Mouse (Mus musculus): Measurements from ENCODE around the gene Arhgef38. TPM values are rescaled to one million over a fixed set of nuclear protein-coding genes. Genes with fewer than 3 reads are reported as not detected.

The Arhgef38 gene
- polyA plus RNA-seq, 1 experiment from 2014 or later: not detected

DNA sequence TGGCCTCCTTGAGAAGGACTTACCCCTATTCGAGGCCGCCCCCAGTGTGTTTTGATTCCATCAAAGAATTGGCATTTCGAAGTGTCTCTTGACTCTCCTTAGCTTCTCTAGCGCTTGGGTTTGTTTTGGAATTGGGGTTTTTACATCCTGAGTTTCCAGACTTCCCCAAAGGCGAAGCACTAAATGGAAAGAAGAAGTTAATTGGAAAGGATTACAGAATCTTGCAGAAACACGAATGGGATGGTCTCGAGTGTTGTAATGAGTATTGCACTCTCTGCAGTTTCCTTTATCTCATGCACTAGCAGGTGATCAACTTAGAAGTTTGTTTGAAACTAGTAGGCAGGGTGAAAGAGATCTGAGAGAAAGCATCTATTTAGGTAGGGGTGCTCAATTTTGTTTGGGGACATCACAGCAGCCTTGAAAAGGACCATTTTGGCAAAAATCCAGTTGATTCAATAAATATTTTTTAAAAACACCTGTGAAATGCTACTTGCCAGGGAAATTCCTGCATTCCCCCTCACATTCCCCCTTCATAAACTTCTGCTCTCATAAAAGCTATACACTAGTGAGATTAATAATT lies 142.4 kb downstream of the Arhgef38 start:
- WGBS: 2% methylated on average over 7 of the region's 7 CpGs
- Histone ChIP-seq H3K9ac (replicated peaks; ENCODE audit: low read depth, low read length) (peak overlapping the region; percentile 67), H3K4me2 (ENCODE audit: low read depth, low read length) (peak overlapping the region; percentile 68), H3K36me3 (ENCODE audit: control insufficient read depth, insufficient read depth, low read length) (no peaks in the 10 kb centered on the region), H3K9me3 (ENCODE audit: control insufficient read depth, low read length) (no peaks in the 10 kb centered on the region), H3K27ac (ENCODE audit: low read depth, low read length) (peak overlapping the region; percentile 91), H3K4me3 (ENCODE audit: low read depth, low read length) (peak overlapping the region; percentile 63), H3K27me3 (ENCODE audit: control insufficient read depth, insufficient read depth, low read length) (no peaks in the 10 kb centered on the region), H3K4me1 (ENCODE audit: control insufficient read depth, insufficient read depth, low read length) (peaks cover 12% of the 10 kb centered on the region; the same call in 1 of the 2 replicates)
- ATAC-seq (ENCODE audit: low read depth): no peak

DNA sequence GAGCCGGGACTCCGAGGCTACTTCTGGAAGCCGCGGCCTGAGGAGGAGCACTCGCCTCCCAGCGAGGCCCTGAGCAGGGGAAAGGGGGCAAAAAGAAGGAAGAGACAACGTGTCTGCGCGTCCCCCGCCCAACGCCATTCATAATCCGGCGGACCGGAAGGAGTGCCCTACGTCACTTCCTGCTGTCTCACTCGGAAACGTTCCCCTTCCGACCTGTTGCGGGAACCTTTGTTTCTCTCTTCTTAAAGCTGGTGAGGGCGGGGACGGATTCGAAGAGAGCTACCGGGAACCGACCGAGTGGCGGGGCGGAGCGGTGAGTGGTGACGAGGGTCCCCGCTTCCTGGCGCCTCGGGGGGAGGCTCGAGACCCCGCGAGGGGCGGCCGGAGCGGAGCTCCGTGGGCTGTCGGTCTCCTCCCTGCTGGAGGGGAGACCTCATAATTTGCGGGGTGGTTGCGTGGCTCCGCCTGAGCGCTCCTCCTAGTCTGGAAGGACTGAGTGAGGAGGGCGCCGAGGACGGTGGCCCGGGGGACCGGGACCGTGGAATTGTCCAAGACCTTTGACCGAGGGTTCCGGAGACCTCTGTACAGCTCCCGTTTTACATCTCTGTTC lies 143.0 kb downstream of the Arhgef38 start, which contains the start of the genes Ints12 and Gstcd:
TSS of gene Ints12 (plus strand) at position 177 of the 610 bp plus-strand sequence.
TSS of gene Gstcd (minus strand) at position 370 of the 610 bp plus-strand sequence.
- H3K9me3 ChIP-seq (ENCODE audit: control insufficient read depth, low read length): no peaks in the 10 kb centered on the region

DNA sequence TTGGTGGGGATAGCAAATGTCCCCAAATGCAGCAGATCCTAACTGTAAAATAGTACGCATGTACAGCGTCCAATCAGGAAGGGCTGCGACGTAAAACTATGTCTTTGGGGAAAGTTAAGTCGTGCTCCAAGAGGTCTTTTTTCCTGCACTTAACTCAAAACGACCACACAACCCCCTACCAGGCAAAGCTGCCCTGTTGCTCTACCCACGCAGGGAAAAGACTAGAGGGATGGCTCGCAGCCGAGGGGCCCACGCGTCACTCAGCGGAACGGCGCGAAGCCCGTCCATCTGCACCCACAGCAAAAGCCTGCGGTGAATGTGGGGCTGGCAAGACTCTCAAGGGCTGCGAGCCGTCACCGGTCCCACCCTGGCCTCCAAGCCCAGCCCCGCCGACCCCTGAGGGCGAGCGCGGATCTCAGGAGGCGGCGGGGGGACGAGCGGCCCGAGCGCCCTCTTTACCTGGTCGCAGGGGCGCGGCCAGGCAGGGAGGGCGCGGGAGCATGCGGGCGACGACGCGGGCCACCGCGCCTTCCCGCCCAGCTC lies 143.6 kb downstream of the Arhgef38 start:
- H3K9me3 ChIP-seq (ENCODE audit: control insufficient read depth, low read length): no peaks in the 10 kb centered on the region
- H3K4me2 ChIP-seq (ENCODE audit: low read depth, low read length): peak overlapping the region; percentile 60
- peak overlapping the region; percentile 63 for H3K4me3 ChIP-seq (ENCODE audit: low read depth, low read length)
- H3K36me3 ChIP-seq (ENCODE audit: control insufficient read depth, insufficient read depth, low read length): no peaks in the 10 kb centered on the region
- H3K27me3 ChIP-seq (ENCODE audit: control insufficient read depth, insufficient read depth, low read length): no peaks in the 10 kb centered on the region
- H3K9ac ChIP-seq (replicated peaks; ENCODE audit: low read depth, low read length): peak overlapping the region; percentile 67
- under 1% methylated on average over 44 of the region's 44 CpGs for WGBS
- H3K4me1 ChIP-seq (ENCODE audit: control insufficient read depth, insufficient read depth, low read length): peaks cover 12% of the 10 kb centered on the region; the same call in 1 of the 2 replicates
- ATAC-seq (ENCODE audit: low read depth): peak; percentile 85
- H3K27ac ChIP-seq (ENCODE audit: low read depth, low read length): peak overlapping the region; percentile 91

More for the DNA sequence above, 143.0 kb downstream of the Arhgef38 start, which contains the start of the genes Ints12 and Gstcd:
- Histone ChIP-seq H3K27me3 (ENCODE audit: control insufficient read depth, insufficient read depth, low read length) (no peaks in the 10 kb centered on the region), H3K4me3 (ENCODE audit: low read depth, low read length) (peak within 1 kb of the TSS; percentile 63), H3K27ac (ENCODE audit: low read depth, low read length) (peak within 1 kb of the TSS; percentile 91), H3K4me2 (ENCODE audit: low read depth, low read length) (peak within 1 kb of the TSS; percentile 68), H3K9ac (replicated peaks; ENCODE audit: low read depth, low read length) (peak within 1 kb of the TSS; percentile 67), H3K36me3 (ENCODE audit: control insufficient read depth, insufficient read depth, low read length) (no peaks in the 10 kb centered on the region), H3K4me1 (ENCODE audit: control insufficient read depth, insufficient read depth, low read length) (peaks cover 12% of the 10 kb centered on the region; the same call in 1 of the 2 replicates)
- under 1% methylated on average over 53 of the region's 53 CpGs for WGBS
- ATAC-seq (ENCODE audit: low read depth): peak; percentile 98

DNA sequence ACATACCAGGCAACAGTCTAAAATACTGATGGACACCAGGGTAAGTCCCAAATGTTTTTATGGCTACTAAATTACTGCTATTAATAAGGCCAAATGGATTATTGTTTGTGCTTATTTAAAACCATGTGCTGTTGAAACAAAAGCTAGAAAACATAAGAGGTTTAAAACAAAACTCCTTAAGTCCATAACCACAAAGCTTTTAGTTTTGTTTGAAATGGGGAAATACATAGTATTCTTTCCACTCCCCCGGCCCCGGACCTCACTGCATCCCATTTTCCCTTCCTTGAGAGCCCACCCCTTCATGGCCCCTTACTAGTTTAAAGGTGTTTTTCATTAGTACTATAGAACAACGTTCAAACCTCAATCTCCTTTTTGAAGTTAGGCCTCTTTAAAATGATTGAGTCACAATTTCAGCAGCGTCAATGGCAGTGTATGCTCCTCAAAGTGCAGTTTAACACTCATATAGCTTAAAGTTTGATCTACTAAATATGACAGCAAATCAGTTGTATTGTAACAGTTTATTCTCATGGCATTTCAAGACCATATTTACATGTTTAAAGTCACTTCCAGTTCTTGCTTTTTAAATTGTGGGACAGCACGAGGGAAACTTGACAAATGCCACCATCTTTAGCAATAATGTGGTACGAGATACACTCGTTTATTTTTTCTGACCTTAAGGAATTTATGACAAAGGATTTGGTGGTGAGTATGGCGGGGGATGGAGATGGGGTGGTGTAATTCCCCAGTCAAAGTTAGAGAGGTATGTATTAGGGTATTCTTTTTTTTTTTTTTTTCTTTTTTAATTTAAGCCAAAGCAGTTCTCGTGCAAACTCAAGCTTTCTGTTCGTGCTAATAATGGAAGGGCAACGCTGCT lies 144.3 kb downstream of the Arhgef38 start:
- peak overlapping the region; percentile 67 for H3K9ac ChIP-seq (replicated peaks; ENCODE audit: low read depth, low read length)
- 10% methylated on average over 11 of the region's 11 CpGs for WGBS
- peak overlapping the region; percentile 63 for H3K4me3 ChIP-seq (ENCODE audit: low read depth, low read length)
- H3K27ac ChIP-seq (ENCODE audit: low read depth, low read length): peak overlapping the region; percentile 91
- H3K4me1 ChIP-seq (ENCODE audit: control insufficient read depth, insufficient read depth, low read length): peaks cover 12% of the 10 kb centered on the region; the same call in 1 of the 2 replicates
- no peaks in the 10 kb centered on the region for H3K36me3 ChIP-seq (ENCODE audit: control insufficient read depth, insufficient read depth, low read length)
- no peaks in the 10 kb centered on the region for H3K27me3 ChIP-seq (ENCODE audit: control insufficient read depth, insufficient read depth, low read length)
- no peak for ATAC-seq (ENCODE audit: low read depth)
- peak overlapping the region; percentile 60 for H3K4me2 ChIP-seq (ENCODE audit: low read depth, low read length)
- no peaks in the 10 kb centered on the region for H3K9me3 ChIP-seq (ENCODE audit: control insufficient read depth, low read length)

DNA sequence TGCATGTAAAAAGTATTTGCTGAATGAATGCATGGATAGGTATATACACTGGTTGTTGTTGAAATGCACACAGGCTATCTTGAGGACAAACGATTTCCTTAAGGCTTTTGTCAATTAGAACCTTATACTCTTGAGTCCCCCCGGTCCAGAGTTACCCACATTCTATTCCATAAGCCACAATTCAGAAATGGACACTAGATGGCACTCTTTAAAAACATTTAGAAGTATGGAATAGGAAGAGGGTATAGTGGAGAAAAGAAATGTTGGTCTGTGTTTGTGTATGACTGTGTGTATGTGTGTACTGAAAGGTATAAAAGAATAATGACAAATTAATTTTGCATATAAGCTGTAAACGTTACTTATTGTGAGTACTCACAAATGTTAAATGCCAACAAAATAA lies 148.9 kb downstream of the Arhgef38 start:
- Histone ChIP-seq H3K27ac (ENCODE audit: low read depth, low read length) (no peak overlapping the region), H3K9me3 (ENCODE audit: control insufficient read depth, low read length) (no peaks in the 10 kb centered on the region), H3K27me3 (ENCODE audit: control insufficient read depth, insufficient read depth, low read length) (no peaks in the 10 kb centered on the region), H3K4me1 (ENCODE audit: control insufficient read depth, insufficient read depth, low read length) (no peaks in the 10 kb centered on the region), H3K4me2 (ENCODE audit: low read depth, low read length) (no peak overlapping the region), H3K9ac (replicated peaks; ENCODE audit: low read depth, low read length) (no peak overlapping the region), H3K36me3 (ENCODE audit: control insufficient read depth, insufficient read depth, low read length) (peaks cover 3% of the 10 kb centered on the region; the same call in 1 of the 2 replicates), H3K4me3 (ENCODE audit: low read depth, low read length) (no peak overlapping the region)
- WGBS: 71% methylated on average over 3 of the region's 3 CpGs
- peak; percentile 84 for ATAC-seq (ENCODE audit: low read depth)

DNA sequence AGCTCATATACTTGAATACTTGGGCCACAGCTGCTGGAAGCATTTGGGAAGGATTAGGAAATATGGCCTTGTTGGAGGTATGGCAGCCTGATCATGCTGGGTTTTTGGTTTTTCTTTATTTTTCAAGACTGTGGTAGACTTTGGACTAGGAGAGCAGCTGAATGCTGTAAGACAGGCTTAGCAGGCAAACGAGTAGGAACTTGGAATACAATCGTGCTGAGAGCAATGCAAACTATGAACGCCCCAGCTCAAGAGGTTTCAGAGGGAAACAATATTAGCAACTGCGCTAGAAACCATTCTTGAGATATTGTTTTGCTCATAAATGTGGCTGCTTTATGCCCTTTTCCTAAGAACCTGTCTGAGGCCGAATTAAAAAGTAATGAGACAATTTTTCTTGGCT lies 152.0 kb downstream of the Arhgef38 start:
- Histone ChIP-seq H3K36me3 (ENCODE audit: control insufficient read depth, insufficient read depth, low read length) (peaks cover 3% of the 10 kb centered on the region; the same call in 1 of the 2 replicates), H3K9ac (replicated peaks; ENCODE audit: low read depth, low read length) (no peak overlapping the region), H3K4me3 (ENCODE audit: low read depth, low read length) (no peak overlapping the region), H3K9me3 (ENCODE audit: control insufficient read depth, low read length) (no peaks in the 10 kb centered on the region), H3K4me1 (ENCODE audit: control insufficient read depth, insufficient read depth, low read length) (no peaks in the 10 kb centered on the region), H3K27me3 (ENCODE audit: control insufficient read depth, insufficient read depth, low read length) (no peaks in the 10 kb centered on the region), H3K27ac (ENCODE audit: low read depth, low read length) (no peak overlapping the region), H3K4me2 (ENCODE audit: low read depth, low read length) (no peak overlapping the region)
- no peak for ATAC-seq (ENCODE audit: low read depth)
- WGBS: 93% methylated on average over 5 of the region's 5 CpGs

DNA sequence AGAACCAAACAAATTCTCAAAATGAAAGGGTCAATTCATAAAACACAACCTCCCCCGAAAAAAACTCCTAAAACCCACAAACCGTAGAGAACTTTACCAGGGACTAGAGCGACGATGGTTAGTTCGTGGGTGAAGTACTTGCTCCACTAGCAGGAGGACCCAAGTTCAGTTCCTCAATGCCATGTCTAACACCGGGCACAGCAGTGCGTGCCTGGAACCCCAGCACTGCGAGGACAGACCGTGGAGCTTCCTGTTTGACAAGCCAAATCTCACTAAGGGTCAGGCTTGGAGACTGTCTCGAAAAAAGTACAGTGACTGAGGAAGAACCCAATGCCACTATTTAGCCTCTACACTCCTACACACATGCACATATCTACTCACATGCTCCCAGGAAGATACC lies 159.2 kb downstream of the Arhgef38 start:
- Histone ChIP-seq H3K4me1 (ENCODE audit: control insufficient read depth, insufficient read depth, low read length) (no peaks in the 10 kb centered on the region), H3K4me2 (ENCODE audit: low read depth, low read length) (no peak overlapping the region), H3K36me3 (ENCODE audit: control insufficient read depth, insufficient read depth, low read length) (no peaks in the 10 kb centered on the region), H3K27ac (ENCODE audit: low read depth, low read length) (no peak overlapping the region), H3K9me3 (ENCODE audit: control insufficient read depth, low read length) (no peaks in the 10 kb centered on the region), H3K27me3 (ENCODE audit: control insufficient read depth, insufficient read depth, low read length) (no peaks in the 10 kb centered on the region), H3K9ac (replicated peaks; ENCODE audit: low read depth, low read length) (no peak overlapping the region), H3K4me3 (ENCODE audit: low read depth, low read length) (no peak overlapping the region)
- WGBS: 97% methylated on average over 10 of the region's 10 CpGs
- no peak for ATAC-seq (ENCODE audit: low read depth)
